Mouse (Mus musculus) duodenum, adult 2 months (tissue): ENCODE results near the gene AF067063. TPM values are rescaled to one million over a fixed set of nuclear protein-coding genes. Genes with fewer than 3 reads are reported as not detected.

Source experiments
- polyA plus RNA-seq: library from polyadenylated mRNA; depleted of rRNA; stranded (reverse); fragments of >200 nt; gene quantifications from 2 replicates; pipeline ENCODE4 v1.2.3, GENCODE M21; 2012; ENCODE audit warnings: low replicate concordance; rRNA removed

AF067063 gene
- not detected in 2 replicates for polyA plus RNA-seq

GRCm38 (mm10) chr13:119830116-119830515 lies at the start of gene AF067063:
Gene AF067063, minus strand, starts transcription at chr13:119830216.

GRCm38 (mm10) chr13:119835320-119836056 lies 5.5 kb upstream of the AF067063 start, which contains the start of gene D13Ertd608e:
Gene D13Ertd608e, plus strand, starts transcription at chr13:119836006.

GRCm38 (mm10) chr13:119790761-119791579 lies 39.0 kb downstream of the AF067063 start, which contains the start of gene Zfp131:
Gene Zfp131, minus strand, starts transcription at chr13:119790889.

Other genes starting within 250 kb of the AF067063 start
- gene Ccl28, start 206.4 kb downstream of the AF067063 start, polyA plus RNA-seq: 1.4 and 3.1 TPM in 2 replicates
- 5.8 and 12.7 TPM in 2 replicates for gene Hmgcs1, start 139.8 kb downstream of the AF067063 start, polyA plus RNA-seq
- gene Nim1k, start 74.3 kb downstream of the AF067063 start, polyA plus RNA-seq: 0.04 and 0.05 TPM in 2 replicates
- gene Zfp131, start 39.3 kb downstream of the AF067063 start, polyA plus RNA-seq: 6.5 and 10.2 TPM in 2 replicates
- gene D13Ertd608e, start 5.8 kb upstream of the AF067063 start, polyA plus RNA-seq: not detected in 2 replicates
- gene Tcstv1, start 64.6 kb upstream of the AF067063 start, polyA plus RNA-seq: not detected in 2 replicates
- not detected in 2 replicates for gene Gm21761, start 99.1 kb upstream of the AF067063 start, polyA plus RNA-seq
- not detected in 2 replicates for gene B020031M17Rik, start 120.6 kb upstream of the AF067063 start, polyA plus RNA-seq
- gene Gm36079, start 196.8 kb upstream of the AF067063 start, polyA plus RNA-seq: not detected in 2 replicates
- gene Gm21188, start 222.0 kb upstream of the AF067063 start, polyA plus RNA-seq: not detected in 2 replicates